Mouse (Mus musculus): ENCODE measurements around the gene Nacc1. TPM values are rescaled to one million over a fixed set of nuclear protein-coding genes. Genes with fewer than 3 reads are reported as not detected.

Gene Nacc1
- total RNA-seq, 2 experiments from 2014 or later = 84.0 to 85.6 TPM

DNA sequence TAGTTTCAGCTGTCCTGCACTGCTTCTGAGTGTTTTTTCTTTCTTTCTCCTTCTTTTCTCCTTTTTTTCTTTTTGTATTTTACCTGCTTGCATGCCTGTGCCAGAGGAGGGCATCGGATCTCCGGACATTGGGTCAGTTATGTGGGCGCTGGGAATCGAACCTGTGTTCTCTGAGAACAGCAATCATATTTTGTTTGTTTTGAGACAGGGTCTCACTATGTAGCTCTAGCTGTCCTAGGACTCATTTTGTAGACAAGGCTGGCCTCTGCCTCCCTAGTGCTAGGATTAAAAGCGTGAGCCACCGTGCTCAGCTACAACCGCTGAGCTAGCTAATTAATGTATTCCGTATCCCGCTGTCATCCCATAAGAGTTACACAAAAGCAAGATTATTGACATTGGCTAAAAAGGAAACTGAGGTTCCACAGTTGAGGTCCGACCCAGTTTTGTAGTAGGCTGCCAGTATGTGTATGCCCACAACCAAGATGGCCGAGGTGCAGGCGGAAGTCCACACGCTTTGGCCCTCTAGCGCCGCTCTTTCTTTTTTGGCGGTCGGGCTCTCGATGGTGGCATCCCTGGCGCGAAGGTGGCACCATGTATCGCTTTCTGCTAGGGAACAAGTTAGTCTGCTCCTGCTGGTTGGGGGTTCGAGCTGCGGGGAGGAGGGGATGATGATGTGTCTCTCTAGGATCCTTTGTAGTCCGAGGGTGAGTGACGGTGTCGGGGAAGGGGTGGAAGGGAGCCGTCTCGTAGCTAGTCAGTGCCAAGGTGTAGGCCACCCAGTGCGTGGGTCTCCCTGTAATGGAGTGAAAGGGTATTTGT lies 22.9 kb downstream of the Nacc1 start:
- peak; percentile 83 to 89 for DNase-seq (ENCODE audit: low spot score in 2 of 2)

DNA sequence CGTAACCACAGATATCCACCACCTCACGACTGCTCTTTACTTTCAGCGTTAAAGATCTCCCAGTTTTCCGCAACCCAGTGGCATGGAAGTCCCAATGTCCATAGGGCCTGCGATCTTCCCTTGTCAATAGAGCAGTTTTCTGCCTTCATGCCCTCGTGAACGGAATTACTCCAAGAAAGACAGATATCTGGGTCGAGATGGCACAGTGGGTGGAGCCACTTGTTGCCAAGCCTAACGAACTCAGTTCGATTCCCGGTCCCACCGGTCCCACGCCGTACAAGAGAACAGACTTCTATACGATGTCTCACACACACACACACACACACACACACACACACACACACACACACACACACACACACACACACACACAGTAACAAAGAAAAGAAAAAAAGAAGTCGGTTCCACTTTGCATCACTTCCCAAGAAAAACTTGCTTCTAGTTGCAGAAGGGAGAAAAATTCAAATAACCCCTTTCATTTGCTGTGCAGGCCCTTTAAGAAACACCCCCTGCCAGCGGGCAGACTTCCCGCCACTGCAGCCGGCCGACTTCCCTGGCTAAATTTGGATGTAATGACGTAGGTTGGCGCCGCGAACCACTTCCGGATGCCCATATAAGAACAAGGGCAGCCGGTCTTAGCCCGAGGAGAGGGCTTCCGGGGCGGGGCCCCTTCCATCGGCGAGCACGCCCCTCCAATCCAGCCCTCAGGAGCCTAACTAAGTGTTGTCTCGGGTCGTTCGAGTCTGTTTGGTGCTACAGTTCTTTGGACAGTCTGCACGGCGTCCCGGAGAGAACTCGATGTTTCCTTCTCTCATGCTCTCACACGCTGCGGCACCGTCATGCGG lies 24.0 kb downstream of the Nacc1 start:
- DNase-seq (ENCODE audit: low spot score in 2 of 2) = peak; percentile 96 to 99

DNA sequence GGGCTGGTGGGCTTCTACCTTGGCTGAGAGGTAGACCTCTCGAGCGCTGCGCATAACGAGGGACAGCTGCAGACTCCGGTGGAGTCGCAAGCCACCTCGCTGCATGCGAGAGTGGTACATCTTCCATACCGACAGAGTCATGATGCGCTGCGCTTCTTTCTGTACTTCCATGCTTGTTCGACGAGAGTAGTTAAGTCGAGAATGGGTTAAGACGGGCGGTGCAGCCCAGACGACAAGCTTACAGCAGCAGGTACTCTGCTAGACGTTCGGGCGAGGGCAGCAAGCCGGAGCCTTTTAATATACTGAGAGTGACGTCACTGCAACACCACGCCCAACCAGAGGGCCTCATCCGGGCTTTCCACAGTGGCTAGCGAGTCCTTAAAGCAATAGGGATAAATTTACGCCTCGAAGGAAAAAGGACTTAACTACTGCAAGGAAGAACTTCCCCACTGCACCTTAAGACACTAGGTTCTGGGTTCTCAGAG lies 25.0 kb downstream of the Nacc1 start, which contains the start of gene Ier2:
Gene Ier2 (minus strand): TSS at position 272 of the 485 bp plus-strand sequence.
- DNase-seq (ENCODE audit: low spot score in 2 of 2) = peak; percentile 94 to 97

DNA sequence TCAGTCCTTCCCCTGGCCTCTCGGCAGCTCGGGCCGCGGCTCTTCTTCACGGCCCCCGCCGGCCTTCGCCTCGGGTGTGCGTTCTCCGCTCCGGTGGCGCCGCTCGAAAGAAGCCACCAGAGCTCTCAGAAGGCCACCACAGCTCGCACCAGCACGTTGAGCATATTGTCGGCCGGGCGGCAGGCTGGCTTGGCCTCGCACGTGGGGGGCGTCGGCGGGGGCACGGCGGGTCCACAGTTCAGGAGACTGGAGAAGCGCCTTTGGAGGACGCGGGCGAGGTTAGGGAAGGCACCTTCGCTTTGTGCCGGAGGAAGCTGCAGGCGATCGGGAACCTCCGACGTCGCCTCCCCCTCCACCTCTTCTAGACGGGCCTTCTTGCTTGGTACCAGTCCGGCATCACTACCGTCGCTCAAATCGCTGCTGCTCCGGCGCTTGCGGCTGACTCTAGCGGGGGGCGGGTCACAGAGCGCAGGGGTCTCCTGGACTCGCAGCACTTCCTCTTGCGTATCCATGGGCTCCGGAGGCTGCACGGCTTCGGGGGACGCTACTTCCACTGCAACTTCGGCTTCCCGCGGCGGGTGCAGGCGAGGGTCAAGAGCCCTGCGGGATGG lies 25.6 kb downstream of the Nacc1 start:
- DNase-seq (ENCODE audit: low spot score in 2 of 2) = no peak

DNA sequence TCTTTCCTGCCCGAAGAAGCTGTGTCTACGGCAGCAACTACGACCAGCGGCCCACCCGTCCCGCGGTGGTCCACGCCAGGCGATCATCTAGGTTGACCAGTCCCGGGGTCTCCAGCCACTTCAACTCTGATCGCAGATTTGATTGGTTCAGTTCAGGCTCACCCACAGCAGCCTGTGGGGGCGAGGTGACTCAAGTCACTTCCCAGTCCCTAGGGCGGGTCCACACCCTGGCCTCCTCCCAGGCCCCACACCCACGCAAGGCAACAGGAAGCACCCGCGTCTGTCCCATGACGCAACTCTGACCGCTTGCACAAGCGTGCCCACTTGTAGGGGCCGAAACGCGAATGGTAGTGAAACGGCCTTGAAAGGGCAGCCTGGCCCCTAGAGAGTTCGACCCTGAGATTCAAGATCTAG lies 26.2 kb downstream of the Nacc1 start:
- peak in 1 of 2 experiments; percentile 48 for DNase-seq (ENCODE audit: low spot score in 2 of 2)

DNA sequence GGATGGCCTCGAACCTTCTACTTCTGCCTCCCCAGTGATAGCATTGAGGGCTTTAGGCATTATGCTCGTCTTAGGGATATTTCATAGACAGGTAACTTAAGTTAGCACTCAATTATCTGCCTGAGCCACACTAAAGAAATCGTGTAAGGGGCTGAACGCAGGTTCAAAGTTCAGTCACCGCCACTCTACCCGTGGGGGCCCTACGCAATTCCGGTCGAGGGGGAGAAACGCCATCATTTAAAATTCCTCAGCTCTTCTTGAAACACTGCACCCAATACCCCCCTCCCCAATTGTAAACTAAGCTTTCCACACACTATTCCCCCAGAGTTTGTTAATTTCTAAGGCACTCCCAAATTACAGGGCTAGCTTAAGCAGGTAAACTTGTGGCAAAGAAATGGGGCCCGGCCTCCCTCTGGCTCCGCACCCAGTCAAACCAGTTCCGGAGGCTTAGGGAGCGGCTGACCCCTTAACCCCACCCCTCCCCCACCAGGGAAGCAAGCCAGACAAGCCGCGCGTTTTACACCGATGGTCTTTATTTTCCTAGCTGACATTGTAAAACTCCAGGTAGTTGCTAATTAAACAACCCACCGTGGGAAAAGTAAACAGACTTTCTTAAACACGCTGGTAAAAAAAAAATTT lies 26.7 kb downstream of the Nacc1 start:
- DNase-seq (ENCODE audit: low spot score in 2 of 2) = no peak

DNA sequence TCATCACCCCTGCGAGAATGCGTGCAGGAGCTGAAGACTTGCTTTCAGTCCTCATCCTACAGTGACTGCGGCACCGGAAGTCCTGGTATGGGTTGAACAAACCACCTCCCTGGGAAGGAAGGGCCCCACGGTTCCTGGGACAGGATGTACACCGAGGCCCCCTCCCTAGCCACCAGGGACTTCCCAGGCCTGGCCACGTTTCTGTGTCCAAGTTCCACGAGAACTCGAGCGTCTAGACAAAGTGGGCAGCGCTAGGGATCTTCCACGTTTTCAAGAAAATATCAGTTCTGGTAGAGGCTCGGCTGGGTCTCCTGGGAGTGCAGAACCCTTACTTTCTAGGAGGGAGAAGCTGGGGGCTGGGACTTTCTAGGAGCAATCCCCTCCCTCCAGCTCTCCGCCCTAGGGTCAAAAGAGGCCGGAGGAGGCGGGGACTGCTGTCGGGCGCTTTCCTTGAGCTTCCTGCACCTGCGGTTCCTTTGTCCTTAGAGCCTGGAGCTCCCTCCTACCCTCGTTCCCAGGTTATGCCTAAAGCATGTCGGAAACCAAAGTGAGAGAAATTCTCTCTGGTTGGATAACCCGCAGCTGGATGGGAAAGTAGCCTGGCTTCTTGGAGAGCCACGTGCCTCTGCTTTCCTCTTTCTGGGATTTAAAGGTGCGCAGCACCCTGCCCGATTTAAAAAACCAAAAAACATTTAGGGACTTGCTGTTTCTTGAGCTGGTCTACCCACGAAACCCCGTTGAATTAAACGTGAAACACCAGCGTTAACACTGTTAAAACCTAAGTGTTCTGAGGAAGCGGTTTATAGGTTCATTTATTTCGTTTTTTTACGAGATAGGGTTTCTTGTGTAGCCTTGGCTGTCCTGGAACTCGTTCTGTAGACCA lies 27.5 kb downstream of the Nacc1 start:
- no peak for DNase-seq (ENCODE audit: low spot score in 2 of 2)

DNA sequence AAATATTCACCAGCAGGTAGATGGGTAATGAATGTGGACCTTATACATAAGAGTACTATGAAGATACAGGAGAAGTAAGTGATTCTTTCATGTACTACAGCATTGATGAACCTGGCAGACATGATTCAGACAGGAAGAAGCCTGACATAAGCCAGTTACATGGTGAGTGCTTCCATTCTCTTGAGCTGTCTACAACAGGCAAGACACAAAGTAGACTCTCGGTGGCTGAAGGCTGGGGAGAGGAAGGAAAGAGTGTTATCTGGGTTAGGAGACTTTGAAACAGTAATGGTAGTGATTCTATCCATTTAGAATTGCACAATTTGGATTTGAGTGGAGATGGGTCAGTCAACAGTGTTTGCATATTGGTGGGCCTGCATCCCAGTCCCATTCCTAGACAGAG lies 28.7 kb downstream of the Nacc1 start:
- DNase-seq (ENCODE audit: low spot score in 2 of 2) = no peak

DNA sequence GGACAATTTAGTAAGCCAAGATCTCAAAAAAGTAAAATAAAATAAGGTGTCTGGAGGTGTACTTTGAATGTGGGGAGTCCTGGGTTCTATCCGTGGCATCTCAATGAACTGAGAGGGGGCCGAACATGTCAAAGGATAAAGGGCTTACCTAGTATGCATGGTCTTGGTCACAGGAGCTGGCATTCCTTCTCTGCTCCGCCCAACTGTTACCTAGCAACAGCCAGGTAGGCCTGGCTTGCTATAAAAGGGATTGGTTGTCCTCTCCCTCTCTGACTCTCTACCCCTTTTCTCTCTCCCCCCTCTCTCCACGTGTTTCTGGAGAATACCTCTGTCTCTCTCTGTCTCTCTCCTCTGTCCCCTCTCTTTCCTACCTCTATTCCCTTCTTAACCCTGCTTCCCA lies 30.0 kb downstream of the Nacc1 start:
- no peak for DNase-seq (ENCODE audit: low spot score in 2 of 2)

DNA sequence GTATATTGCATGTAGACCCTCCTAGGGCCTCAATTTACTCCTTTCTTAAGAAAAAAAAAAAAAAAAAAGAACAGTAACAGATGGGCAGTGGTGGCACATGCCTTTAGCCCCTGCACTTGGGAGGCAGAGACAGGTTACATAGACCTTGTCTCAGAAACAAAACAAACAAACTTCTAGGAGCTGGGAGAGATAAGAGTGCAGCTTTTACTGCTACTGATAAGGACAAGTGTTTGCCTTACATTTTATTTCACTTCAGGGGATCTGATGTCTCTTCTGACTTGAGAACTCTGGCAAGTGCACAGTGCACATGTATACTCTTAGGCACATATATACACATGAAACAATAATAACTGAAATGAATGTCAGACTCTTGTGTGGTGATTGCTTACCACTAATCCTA lies 30.5 kb downstream of the Nacc1 start:
- no peak for DNase-seq (ENCODE audit: low spot score in 2 of 2)

DNA sequence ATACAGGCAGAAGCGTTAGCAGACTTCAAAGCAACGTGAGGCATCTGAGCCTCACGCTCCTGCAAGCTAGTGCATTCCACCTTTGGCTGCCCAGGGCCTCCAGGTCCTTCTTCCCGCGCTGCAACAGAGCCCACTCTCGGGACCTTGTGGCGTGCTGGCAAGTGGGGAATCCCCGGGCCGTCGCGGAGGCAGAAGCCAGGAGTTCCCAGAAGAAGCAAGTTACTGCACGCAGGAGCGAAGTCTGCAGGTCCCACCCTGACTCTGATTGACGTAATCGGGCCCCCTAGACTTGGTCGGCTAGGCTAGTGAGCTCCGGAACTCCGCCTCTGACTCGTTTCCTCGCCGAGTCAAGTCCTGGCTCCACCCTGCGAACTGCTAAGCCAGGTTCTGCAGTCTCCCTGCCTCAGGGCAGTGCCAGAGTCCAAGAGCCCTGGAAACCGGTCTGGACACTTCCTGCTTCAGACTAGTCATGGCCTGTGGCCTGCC lies 31.0 kb downstream of the Nacc1 start:
- no peak for DNase-seq (ENCODE audit: low spot score in 2 of 2)

GRCm38 (mm10) chr8:84656191-84656525 lies 31.5 kb downstream of the Nacc1 start:
- no peak for DNase-seq (ENCODE audit: low spot score in 2 of 2)

GRCm38 (mm10) chr8:84655336-84656190 lies 32.1 kb downstream of the Nacc1 start:
- DNase-seq (ENCODE audit: low spot score in 2 of 2) = no peak

GRCm38 (mm10) chr8:84654597-84654996 lies 33.1 kb downstream of the Nacc1 start:
- no peak for DNase-seq (ENCODE audit: low spot score in 2 of 2)

GRCm38 (mm10) chr8:84653092-84653631 lies 34.5 kb downstream of the Nacc1 start:
- no peak for DNase-seq (ENCODE audit: low spot score in 2 of 2)

DNA sequence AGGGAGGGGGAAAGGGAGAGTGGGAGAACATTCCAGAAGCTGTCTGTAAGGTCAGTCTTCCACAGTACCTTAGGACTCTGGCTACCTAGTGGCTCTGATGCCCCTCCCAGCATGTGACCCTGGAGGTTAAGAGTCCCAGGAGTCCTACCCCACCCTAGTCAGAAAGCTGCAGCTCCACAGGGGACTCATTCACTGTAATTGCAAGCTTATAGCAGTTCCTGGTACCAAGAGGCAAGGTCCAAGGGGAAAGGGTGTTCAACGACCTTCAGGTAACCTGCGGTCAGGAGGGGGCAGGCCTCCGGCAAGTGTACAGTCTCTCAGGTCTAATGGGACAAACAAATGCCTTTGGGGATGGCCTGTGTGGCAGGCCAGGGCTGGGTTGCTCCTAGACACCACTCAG lies 37.4 kb downstream of the Nacc1 start:
- no peak for DNase-seq (ENCODE audit: low spot score in 2 of 2)

DNA sequence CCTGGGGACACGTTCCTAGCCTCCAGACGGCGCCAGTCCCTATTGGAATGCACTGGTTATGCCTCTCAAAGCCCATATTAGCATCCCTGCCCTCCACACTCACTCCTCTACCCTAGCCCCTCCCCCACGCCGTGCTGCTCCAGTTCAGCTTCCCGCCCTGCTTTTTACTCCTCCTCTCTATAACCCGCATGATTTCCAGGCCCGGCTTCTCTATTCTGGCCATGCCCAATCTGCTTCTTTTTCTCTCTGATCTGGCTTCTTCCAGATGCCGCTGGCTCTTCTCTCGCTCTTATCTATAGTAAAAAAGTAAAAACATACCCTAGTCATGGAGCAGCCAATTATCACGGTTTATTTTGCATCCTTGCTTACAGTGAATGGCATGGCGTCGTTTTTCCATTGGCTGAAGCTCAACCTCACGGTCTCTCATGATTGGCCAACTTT lies 40.2 kb downstream of the Nacc1 start:
- no peak for DNase-seq (ENCODE audit: low spot score in 2 of 2)

DNA sequence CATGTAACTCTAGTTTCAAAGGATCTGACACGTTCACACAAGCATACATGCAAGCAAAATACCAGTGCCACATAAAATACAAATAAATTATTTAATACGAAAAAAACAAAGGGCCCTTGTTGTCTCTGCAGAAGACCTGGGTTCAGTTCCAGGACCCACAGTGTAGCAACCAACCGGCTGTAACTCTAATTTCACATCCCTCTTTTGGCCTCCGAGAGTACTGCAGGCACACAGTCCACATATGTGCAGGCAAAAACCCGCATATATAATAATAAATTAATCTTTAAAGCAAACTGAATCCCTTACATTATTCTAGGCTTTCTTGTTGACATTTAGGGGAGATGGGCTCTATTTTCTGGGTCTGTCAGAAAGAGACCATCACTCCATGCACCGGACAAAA lies 40.9 kb downstream of the Nacc1 start:
- no peak for DNase-seq (ENCODE audit: low spot score in 2 of 2)

GRCm38 (mm10) chr8:84643019-84643418 lies 44.6 kb downstream of the Nacc1 start:
- no peak for DNase-seq (ENCODE audit: low spot score in 2 of 2)
